Mouse (Mus musculus) T-helper 2 cell (primary cell): Measurements from ENCODE around the gene Kera.

Experiments used
- in situ Hi-C: fragments of 300-600 bp; cut with MboI, MseI; formaldehyde crosslinking; loops from one replicate; pipeline ENCODE4 v1.15.1; 2025; ENCODE audit warnings: high pct_unique_total_duplicates

Kera gene

DNA sequence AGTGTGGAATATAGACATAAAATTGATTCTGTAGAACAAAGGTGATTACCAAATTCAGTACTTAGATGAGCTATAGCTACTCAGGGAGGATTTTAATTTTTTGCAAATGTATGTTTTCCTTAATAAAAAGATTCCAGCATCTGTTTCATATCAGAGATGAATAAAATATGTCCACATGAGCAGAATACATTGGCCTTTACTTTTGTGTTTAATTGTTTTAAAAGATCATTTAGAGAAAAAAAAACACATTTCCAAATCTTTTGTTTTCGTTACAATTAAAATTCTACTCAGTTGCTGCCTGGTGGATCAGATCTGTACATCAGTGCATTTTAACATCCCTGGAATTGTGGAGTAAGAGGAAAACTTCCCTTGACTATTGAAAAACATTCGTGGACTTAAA, at the start of gene Kera:
Kera (plus strand) TSS at position 301 of the 400 bp plus-strand sequence.
- in situ Hi-C loops = no loop called here

DNA sequence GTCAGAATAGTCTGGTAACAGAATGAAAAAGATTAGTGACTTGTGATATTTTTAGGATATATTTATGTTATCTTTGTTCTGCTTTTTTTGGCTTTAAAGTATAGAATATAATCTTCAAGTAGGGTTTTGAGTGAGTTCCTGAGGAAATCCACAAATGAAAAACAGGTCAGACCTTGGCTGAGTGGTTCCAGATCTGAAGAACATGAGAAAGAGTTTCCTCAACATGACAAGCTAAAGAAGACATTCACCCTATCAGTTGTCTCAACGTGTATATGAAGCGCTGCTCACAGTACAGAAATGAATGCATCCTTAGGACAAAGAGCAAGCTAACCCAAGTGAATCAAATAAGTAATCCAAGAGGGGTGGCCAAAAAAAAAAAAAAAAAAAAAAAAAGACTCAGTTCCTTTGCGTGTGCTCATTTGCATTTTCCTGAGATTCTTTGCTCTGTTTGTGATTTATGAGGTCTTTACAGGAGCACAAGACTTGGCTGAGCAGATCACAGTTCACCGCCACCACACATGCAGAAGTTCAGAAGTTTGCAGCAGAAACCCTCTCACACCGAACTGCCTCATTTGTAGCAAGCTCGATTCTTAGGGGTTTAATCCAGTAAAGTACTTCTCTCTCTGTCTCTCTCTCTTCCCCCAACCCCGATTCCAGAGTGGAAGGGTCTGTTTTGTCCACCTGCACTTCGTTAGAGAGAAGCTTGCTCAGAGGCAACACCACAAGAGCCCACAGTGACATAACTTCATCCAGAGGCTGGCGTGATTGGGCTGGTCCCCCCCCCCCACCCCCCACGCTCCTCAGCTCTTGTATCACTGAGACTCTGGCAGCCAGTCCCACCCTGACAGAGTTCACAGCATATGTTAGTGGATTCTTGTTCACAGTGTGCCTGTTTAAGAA, 41.5 kb upstream of the Kera start, which contains the start of gene Lum:
Lum (plus strand) TSS at position 172 of the 900 bp plus-strand sequence.
- in situ Hi-C loops = no loop called here

DNA sequence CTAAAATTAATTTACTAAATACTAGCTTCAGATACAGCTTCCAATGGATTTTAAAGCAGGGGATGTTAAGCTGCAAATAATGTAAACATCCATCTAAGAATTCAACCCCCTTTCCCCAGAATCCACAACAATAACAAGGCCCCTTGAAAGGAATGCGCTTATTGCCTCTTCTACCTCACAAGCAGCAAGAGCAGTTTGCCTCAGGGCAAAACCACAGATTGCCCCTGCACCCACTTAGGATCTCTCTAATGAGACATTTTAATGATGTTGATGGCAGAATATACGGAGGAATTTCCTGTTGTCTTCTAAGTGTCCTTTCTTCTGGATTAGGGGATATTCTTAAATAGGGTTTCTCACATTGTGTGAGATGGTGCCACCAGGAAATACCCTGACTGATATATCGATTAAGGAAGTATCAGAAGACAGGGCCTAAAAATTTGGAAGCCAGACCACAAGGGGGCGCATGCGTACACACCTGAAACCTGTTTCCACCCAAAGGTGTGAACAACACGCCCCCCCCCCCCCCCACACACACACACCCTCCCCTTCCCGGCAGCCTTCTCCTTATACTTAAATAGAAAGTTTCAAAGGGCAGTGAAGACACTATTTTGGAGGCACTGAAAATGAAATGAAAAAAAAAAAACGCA, 39.1 kb upstream of the Kera start:
- in situ Hi-C loops = no loop called here

DNA sequence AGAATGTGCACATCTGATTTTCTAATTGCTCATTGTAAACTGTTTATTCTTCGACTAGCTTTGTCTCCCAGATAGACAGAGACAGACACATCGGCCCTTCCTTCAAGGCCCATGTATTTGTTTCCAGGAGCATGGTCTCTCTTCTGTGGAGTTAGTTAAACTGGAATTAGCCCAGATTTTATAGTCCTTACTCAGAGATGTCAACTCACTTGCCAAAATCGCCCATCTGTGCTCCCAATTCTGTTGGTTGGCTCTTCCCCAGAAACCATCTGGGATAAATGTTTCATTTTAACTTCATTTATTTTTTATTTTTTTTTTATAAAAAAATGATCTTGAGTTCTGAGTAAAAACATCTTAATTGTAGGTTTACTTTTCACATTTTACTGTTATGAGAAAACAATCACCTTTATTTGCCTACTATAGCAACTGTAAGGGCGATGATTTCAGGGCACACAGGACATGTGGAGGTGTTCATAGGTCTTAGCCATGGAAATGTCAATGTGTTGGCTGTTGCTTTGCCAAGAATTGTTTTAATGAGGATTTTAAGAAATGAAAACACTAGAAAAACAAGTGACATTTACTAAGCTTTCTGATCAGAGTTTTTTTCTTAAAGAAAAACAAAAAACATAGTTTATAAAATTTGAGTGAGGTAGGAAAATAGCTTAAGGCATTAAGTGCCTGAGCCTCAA, 24.0 kb upstream of the Kera start:
- in situ Hi-C loops = no loop called here

DNA sequence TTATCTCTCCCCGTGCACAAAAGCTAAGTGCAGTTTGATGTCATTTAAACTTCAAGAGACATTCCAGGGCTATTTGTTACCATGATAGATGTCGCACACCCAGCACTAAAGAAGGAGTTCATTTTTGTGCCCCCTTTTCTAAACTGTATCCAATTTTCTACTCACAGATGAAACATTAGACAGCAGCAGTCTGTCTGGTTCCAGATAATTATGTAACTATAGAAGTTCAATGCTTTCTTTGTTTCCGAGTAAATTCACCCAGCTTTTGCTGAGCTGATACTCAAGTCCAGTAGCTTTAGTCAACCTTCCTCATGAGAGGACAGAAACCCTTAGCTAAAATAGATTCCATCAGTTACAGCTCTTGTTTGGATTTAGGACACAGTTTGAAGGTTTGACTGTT, 22.5 kb upstream of the Kera start:
- in situ Hi-C loops = no loop called here

GRCm38 (mm10) chr10:97587159-97587558, 19.5 kb upstream of the Kera start:
- in situ Hi-C loops = no loop called here

DNA sequence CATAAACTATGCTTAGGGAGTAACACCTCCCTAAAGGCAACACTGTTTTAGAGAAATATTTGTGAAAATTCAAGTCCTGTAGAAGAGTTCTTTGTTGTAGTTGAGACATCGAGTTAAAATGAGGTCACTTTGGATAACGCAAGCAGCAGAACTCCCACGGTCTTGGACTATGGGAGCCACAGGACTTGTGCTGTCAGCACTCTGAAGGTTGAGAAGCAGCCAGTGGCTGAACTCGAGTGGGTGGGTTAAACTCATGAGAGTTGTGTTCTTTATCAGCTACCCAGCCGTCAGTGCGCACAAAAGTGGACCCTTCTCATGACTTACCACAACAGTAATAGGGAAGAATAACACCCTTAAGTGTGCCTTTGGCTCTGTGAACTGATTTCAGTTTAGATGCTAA, 17.1 kb upstream of the Kera start:
- in situ Hi-C loops = no loop called here

- in situ Hi-C loops = no loop called here
These were observed 15.6 kb upstream of the Kera start for GRCm38 (mm10) chr10:97591036-97591435.

DNA sequence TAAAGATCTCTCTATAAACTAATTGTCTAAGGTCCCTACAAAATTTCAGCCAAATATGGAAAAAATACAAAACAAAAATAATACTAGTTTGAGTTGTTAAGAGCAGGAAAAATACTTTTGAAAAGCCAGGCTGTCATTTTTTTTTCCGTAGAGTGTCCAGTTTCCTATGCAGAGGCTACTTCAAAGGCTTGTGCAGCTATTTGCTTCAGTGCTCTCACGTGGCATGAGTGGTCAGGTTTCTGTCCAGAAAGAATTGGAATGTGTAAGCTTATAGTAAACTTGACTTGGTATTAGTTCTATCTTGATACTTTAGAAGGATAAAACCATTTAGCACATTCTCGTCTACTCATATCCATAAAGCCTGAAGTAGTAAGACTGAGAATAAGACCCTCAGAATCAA, 15.0 kb upstream of the Kera start:
- in situ Hi-C loops = no loop called here

DNA sequence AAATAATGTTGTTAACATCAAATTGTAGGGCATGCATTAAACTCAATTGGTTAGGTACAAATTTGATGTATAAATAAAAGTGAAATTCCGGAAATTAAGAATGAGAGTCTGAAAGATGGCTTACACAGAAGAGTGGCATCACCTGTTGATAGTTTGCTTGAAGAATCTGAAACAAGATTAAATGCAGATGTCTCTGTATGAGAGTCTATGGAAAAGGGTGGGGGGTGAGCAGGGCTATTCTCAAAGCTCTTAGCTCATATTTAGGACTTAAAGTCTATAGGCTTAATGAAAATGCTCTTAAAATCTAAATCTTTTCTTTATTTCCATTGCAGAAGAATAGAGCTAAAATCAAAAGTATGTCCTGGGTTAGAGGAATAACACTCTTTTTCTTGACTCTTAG, 11.0 kb upstream of the Kera start:
- in situ Hi-C loops = no loop called here

GRCm38 (mm10) chr10:97601744-97602143, 4.9 kb upstream of the Kera start:
- in situ Hi-C loops = no loop called here

- in situ Hi-C loops = no loop called here
These were observed 3.4 kb upstream of the Kera start for GRCm38 (mm10) chr10:97603256-97603655.

DNA sequence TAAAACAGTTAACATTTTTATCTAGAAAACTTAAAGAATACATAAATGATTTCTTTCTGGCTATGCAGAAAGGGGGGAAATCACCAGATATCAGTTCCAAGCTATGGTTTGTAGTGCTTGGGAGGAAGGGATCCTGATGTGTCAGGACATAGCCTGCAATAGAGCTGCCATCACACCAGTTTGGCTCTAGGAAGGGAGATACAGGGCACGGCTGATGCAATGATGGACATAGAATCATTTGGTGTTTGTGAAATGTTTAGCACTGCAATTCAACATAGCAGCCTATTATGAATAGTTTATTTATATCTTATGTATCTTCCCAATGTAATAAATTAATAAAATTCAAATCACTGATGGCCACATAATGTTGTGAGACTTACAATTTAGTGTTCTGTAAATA, 15.6 kb downstream of the Kera start:
- in situ Hi-C loops = no loop called here

GRCm38 (mm10) chr10:97624381-97624780, 17.7 kb downstream of the Kera start:
- in situ Hi-C loops = no loop called here

DNA sequence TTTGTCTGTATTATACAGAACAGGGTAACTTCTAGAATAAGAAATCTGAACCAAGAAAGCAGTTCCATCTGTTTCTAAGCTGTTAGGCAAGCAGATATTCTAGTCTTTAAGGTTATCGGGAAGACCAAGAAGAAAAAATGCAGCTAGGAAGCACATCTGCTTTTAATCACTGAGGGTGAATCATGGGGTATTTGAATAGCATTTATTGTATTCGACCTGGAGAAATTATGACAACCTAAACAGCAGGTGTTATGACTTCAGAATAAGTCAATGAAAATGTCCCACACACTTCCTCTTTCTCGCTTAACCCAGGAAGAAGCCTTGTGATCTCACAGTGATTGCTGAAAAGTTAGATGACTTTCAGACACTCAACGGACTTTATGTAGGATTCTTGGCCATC, 18.4 kb downstream of the Kera start:
- in situ Hi-C loops = no loop called here

- in situ Hi-C loops = no loop called here
These were observed 19.9 kb downstream of the Kera start for GRCm38 (mm10) chr10:97626543-97626942.

DNA sequence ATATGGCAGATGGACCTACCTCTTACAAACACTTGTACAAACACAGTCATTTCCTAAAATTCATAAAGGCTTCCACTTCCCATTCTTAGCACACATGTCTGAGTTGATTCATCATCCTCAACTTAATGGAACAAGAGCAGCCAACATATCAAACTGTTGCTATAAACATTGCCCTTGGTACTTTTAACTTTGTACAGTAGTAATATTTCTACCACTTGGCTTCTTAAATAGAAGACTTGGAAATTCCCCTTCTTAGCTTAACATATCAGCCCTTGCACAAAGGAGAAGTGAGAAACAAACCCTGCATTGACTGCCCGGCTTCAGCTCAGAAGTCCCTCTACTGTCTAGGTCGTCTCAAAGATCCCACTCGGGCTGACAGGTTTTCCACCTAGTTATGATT, 24.4 kb downstream of the Kera start:
- in situ Hi-C loops = no loop called here

- in situ Hi-C loops = no loop called here
These were observed 35.2 kb downstream of the Kera start for GRCm38 (mm10) chr10:97641926-97642325.

DNA sequence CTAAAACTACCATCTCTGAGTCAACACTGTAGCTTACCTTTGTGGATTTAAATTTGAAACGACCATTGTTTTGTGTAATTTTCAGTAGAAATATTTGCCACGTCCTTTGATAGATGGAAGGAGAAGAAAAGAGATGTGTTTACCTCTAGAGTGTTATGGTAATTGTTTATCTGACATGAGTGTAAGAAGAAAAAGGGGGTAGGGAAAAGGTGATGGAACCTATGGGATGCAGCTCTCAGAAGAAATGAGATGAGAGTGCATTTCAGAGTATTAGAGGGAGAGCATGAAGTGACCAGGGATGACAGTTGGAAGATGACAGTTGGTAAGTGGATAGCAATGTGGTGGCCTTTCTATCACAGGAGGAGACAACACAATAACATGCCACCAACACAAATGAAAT, 37.1 kb downstream of the Kera start, which contains the start of gene Epyc:
Epyc (plus strand) TSS at position 301 of the 400 bp plus-strand sequence.
- in situ Hi-C loops = no loop called here

- in situ Hi-C loops = no loop called here
These were observed 43.7 kb downstream of the Kera start for GRCm38 (mm10) chr10:97650334-97650733.

- in situ Hi-C loops = no loop called here
These were observed 52.8 kb downstream of the Kera start for GRCm38 (mm10) chr10:97659489-97659888.
